Mouse (Mus musculus): ENCODE measurements around the gene Eps8l1.

- TF ChIP-seq CTCF (conservative IDR thresholded peaks at IDR 0.05; ENCODE audit: insufficient read depth, insufficient read length, low read depth, low read length) (peak; percentile 62), POLR2A (IDR thresholded peaks at IDR 0.05; ENCODE audit: low read depth, low read length) (no peak)
Observed at GRCm38 (mm10) chr7:4526341-4527301, 66.1 kb downstream of the Eps8l1 start.

Measured in kidney, adult 2 months (tissue).